Mouse (Mus musculus) cerebral cortex, adult 2 months (tissue): ENCODE data around the gene Retreg3.

Experiments used
- WGBS: fragments of 180-500 bp; shearing (Covaris S2); methylation state at CpG from one replicate; pipeline ENCODE4 v1.1.7; 2018; 5-methylcytosine and 5-hydroxymethylcytosine counted together

Gene Retreg3

GRCm38 (mm10) chr11:101071810-101072428 lies 47.8 kb downstream of the Retreg3 start:
- 86% methylated on average over 14 of the region's 14 CpGs for WGBS

- WGBS: 67% methylated on average over 6 of the region's 6 CpGs
Measured at GRCm38 (mm10) chr11:101070987-101071386, 48.7 kb downstream of the Retreg3 start.

- WGBS: under 1% methylated on average over 36 of the region's 36 CpGs
Measured at GRCm38 (mm10) chr11:101070189-101070527, 49.5 kb downstream of the Retreg3 start.

GRCm38 (mm10) chr11:101069391-101070188 lies 50.1 kb downstream of the Retreg3 start, which contains the start of gene Naglu:
Gene Naglu, plus strand, starts transcription at chr11:101070012.
- WGBS: 4% methylated on average over 35 of the region's 35 CpGs

- 20% methylated on average over 18 of the region's 18 CpGs for WGBS
Measured at GRCm38 (mm10) chr11:101066549-101067412, 52.9 kb downstream of the Retreg3 start.

GRCm38 (mm10) chr11:101065002-101065401 lies 54.7 kb downstream of the Retreg3 start:
- WGBS: 96% methylated on average over 9 of the region's 9 CpGs

GRCm38 (mm10) chr11:101064462-101064861 lies 55.2 kb downstream of the Retreg3 start:
- WGBS: 66% methylated on average over 4 of the region's 4 CpGs

GRCm38 (mm10) chr11:101063676-101064327 lies 55.9 kb downstream of the Retreg3 start:
- 31% methylated on average over 12 of the region's 12 CpGs for WGBS

- WGBS: 79% methylated on average over 14 of the region's 14 CpGs
Measured at GRCm38 (mm10) chr11:101062971-101063675, 56.6 kb downstream of the Retreg3 start.

GRCm38 (mm10) chr11:101062165-101062884 lies 57.4 kb downstream of the Retreg3 start:
- 55% methylated on average over 12 of the region's 12 CpGs for WGBS

GRCm38 (mm10) chr11:101061049-101061448 lies 58.6 kb downstream of the Retreg3 start:
- WGBS: 86% methylated on average over 5 of the region's 5 CpGs

- WGBS: 16% methylated on average over 8 of the region's 8 CpGs
Measured at GRCm38 (mm10) chr11:101060126-101060525, 59.6 kb downstream of the Retreg3 start.

- WGBS: 59% methylated on average over 10 of the region's 10 CpGs
Measured at GRCm38 (mm10) chr11:101059473-101059872, 60.2 kb downstream of the Retreg3 start.

- 62% methylated on average over 5 of the region's 5 CpGs for WGBS
Measured at GRCm38 (mm10) chr11:101058726-101059125, 61.0 kb downstream of the Retreg3 start.

GRCm38 (mm10) chr11:101057860-101058259 lies 61.8 kb downstream of the Retreg3 start:
- 23% methylated on average over 5 of the region's 5 CpGs for WGBS

GRCm38 (mm10) chr11:101056885-101057284 lies 62.8 kb downstream of the Retreg3 start:
- 34% methylated on average over 8 of the region's 8 CpGs for WGBS

GRCm38 (mm10) chr11:101055418-101055817 lies 64.3 kb downstream of the Retreg3 start:
- 74% methylated on average over 14 of the region's 14 CpGs for WGBS

- WGBS: 98% methylated on average over 1 of the region's 1 CpGs
Measured at GRCm38 (mm10) chr11:101053974-101054373, 65.7 kb downstream of the Retreg3 start.

- WGBS: 73% methylated on average over 10 of the region's 10 CpGs
Measured at GRCm38 (mm10) chr11:101052751-101053473, 66.8 kb downstream of the Retreg3 start.

- WGBS: 67% methylated on average over 8 of the region's 8 CpGs
Measured at GRCm38 (mm10) chr11:101051617-101052016, 68.1 kb downstream of the Retreg3 start.
